Mouse (Mus musculus): ENCODE data around the gene Ninj1.

- TF ChIP-seq CTCF (IDR thresholded peaks at IDR 0.05; ENCODE audit: insufficient read depth, low read depth, low read length) (no peak), POLR2A (IDR thresholded peaks at IDR 0.05; ENCODE audit: insufficient read depth, low read depth, low read length) (no peak)
Observed at GRCm38 (mm10) chr13:49145396-49145795, 41.9 kb upstream of the Ninj1 start.
